Mouse (Mus musculus) adrenal gland, postnatal 4 days (tissue): Measurements from ENCODE around the gene Znrf1. TPM values are rescaled to one million over a fixed set of nuclear protein-coding genes. Genes with fewer than 3 reads are reported as not detected.
"Not testable (repeated sequence)": the region's sequence is repeated elsewhere in the genome, so short reads cannot be mapped to it uniquely, and the experiment has no call there.

ENCODE experiments used
- DNase-seq, 2 experiments: peaks; one replicate each; pipeline ENCODE4 v3.0.0; 2021 to 2022; ENCODE audit warnings: low spot score in 2 of 2, mixed read lengths in 2 of 2
- total RNA-seq, 2 experiments: library from RNA; stranded (reverse); gene quantifications; 2 replicates each; pipeline ENCODE4 v1.2.3; 2021

The Znrf1 gene
- total RNA-seq, 2 experiments from 2014 or later: 69.8 to 76.9 TPM

DNA sequence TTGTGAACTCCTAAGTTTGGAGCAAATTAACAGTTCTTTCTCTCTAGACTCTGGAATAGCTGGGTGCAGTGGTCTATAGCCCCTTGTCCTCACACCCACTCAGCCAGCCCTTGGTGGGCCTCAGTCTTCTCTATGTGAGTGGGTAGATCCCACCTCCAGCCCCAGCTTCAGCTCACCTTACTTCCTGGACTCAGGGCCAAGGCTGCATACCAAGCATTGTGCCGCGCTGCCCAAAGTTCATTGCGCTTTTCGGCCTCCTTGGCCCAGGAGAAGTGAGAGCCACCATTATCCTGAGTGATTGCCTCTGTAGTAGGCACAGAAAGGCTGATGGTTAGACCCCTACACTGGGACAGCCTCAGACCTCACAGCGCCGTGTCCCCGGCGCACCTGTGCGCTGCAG is 92.0 kb downstream of the Znrf1 start:
- no peak for DNase-seq

DNA sequence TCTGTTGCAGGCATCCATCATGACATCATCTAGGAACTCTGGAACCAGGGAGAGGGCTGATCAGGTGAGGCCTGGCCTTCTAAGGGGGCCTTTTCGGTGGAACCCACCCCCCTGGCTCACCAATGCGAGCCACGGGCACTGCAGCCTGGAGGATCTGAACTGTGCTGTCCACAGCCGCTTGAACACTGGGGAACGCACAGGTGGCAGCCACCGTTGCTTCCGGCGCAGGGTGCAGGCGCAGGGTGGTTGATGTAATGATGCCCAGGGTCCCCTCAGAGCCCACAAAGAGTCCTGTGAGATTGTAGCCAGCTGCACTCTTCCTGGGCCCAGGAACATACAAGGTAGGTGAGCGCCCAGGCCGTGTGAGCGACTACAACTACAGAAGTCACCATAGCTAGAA is 92.5 kb downstream of the Znrf1 start:
- DNase-seq: no peak

DNA sequence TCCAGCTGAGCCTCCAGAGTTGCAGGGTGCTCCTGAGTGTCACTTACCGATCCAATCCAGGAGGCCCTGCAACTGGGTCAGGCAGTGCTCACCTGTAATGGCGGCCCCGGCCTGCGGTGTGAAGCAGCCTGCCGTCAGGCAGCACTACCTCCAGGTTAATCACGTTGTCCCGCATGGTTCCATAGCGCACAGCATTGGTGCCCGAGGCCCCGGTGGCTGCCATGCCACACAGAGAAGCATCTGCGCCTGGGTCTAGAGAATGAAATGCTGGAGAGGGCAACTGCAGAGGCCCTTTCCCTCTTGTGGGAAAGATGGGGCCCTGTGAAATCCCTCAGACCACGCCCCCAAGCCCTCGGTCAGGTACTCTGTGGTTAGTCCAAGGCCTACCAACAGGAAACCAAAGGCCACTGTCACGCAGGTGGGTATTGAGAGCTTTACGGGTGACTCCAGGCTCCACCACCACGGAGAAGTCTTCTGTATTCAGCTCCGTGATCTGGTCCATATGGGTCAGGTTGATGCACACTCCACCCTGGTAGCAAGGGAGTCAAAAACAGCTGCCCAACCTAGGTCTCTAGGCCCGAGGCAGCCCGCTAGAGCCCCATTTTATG is 93.1 kb downstream of the Znrf1 start:
- no peak for DNase-seq

DNA sequence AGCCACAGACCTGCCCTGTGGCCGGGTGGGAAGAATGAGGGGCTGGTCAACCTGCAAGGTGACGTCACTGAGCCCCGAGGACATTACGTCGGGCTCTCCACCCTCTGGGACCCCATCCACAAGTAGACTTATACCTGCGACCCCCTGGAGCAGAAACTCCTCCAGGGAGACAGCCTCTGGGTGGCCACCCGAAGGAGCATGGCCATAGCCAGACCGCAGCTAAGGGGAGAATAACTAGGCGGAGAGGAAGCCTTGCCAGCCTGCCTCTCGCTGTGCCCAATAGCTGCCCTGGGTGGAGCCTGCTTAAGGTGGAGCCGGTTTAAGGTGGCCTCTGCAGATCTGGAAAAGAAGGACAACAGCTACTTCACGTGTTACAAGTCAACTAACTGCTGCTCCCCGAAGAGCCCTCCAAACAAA is 94.2 kb downstream of the Znrf1 start, which contains the start of gene Ldhd:
Gene Ldhd, minus strand, starts transcription at position 270 of the 417 bp plus-strand sequence.
- DNase-seq: peak in 1 of 2 experiments; percentile 37

DNA sequence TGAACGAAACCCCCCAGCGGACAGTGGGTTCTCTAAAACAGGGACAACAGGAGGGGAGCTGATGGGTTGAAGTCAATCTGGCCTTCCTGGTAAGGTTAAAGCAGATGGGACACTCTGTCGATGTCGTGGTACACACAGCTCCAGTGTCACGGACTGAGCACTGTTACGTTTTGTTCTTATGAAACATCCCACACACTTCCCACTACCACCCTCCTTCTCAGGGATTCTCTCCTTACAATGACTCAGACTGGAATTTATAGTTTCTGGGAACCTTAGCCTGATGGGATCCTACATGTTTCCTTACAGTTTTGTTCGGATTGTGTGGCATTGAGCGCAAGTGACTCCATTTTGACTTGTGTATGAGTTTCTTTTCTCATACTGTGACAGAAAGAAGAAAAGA is 95.7 kb downstream of the Znrf1 start:
- no peak for DNase-seq

DNA sequence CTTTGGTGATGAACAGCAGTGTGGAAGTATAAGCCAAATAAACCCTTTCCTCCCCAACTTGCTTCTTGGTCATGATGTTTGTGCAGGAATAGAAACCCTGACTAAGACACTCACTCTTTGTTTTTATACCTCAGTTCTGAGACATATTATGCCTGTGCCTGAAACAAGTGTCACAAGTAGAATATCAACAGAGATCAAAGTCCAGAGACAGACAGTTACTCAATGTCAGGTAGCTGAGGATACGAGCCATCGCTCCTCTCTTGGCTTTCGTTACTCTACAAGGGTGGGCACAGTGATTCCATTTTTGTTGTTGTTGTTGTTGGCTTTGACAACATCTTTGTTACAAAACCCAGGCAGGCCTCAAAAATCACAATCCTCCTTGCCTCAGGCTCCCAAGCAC is 97.1 kb downstream of the Znrf1 start:
- no peak for DNase-seq

DNA sequence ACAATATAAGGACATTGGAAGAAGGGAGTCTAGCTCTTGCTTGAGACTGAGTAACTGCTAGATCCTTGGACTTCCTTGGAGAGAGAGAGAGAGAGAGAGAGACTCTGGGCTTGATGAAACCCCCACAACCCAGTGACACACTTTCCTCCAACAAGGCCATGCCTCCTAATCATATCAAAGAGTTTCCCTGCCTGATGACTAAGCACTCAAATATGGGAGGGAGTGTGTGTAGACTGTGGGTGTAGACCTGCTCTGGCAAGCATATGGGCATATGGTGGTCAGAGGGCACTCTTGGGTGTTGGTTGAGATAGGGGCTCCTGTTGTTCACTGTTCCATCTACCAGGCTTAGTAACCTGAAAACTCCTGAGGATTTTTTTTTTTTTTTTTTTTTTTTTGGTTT is 102.2 kb downstream of the Znrf1 start:
- no peak for DNase-seq

DNA sequence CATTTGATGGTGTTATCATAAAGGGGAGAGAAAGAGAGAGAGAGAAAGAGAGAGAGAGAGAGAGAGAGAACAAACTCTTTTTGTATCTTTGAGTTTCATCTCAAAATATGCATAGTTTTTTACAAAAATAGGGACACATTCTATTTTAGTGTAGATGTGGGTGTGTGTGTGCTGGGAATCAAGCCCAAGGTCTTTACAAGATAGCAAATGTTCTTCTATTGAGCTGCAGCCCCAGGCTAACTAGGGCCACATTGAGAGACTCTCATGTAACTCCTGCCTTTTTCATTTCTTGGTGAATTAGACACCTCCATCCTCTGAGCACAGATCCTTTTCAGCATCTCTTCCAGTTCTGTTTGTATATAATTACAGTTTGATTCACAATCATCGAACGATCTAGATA is 105.2 kb downstream of the Znrf1 start:
- DNase-seq: no peak

DNA sequence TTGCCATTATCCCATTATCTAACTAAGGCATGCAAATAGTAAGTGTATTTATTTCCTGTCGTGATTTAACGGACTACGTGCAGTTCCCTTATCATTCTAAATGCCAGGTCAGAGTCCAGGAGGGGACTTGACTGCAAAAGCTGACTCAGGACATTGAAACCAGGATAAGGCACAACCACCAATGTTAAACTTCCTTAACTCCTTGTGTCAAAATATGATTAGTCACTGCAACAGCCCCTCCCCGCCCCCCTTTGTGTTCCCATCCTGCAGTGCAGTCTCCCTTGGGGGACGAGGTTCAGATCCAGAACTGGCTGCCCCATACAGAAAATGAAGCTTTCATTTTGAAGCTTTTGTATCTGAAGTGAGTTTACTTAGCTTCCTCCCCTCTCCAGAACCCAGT is 106.6 kb downstream of the Znrf1 start:
- DNase-seq: no peak

DNA sequence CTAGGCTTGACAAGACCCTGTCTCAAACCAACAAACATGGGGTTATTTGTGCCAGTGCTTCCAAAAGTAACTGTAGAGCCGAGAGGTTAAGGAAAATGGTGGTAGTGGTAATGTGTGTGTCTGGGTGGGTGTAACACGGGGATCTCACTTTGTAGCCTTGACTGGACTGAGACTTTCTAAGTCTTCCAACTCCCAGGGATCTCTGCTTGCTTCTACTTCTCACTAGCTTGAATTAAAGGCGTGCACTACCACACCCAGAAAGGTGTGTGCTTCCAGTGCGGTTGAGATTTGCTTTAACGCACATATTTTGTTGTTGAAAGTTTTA is 107.0 kb downstream of the Znrf1 start:
- DNase-seq: no peak

DNA sequence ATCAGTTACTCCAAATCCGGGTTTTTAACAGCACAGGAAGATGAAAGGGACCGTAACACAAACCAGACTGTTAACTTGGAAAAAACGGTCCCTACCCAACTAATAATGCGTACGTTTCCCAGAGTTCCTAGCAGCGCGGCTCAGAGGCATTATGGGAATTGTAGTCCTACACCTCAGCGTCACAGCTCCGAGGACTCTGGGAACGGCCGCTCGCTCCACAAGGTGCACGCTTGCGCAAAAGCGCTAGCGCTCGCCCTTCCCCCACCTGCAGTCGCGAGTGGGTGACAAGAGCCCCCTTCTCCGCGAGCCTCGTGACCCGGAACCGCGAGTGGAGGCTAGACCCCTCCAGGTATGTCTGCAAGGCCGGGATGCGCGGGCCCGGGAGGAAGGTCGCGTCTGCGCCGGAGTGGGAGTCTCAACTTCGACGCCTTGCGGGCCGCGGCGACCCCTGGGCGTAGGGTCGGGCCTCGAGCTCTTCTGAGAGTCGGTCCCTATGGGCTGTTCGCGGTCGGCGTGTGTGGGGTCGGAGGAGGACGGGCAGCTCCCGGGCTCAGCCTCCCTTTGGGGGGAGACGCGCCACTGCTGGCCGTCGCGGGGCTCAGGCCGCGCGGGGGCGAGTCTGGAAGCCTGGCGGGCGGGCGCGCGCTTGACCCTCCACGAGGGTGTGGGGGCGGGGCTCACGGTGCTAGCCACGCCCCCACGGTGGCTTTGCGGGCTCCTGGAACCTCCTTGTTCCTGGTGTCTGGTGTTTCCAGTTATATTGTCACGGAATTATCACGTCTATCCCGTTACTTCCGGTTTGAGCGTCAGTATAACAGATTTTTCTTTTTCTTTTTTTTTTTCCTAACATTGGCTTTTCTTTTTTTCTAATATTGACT is 107.6 kb downstream of the Znrf1 start, which contains the start of gene Zfp1:
Gene Zfp1, plus strand, starts transcription at position 138 of the 878 bp plus-strand sequence.
- DNase-seq: peak; percentile 78 to 80

DNA sequence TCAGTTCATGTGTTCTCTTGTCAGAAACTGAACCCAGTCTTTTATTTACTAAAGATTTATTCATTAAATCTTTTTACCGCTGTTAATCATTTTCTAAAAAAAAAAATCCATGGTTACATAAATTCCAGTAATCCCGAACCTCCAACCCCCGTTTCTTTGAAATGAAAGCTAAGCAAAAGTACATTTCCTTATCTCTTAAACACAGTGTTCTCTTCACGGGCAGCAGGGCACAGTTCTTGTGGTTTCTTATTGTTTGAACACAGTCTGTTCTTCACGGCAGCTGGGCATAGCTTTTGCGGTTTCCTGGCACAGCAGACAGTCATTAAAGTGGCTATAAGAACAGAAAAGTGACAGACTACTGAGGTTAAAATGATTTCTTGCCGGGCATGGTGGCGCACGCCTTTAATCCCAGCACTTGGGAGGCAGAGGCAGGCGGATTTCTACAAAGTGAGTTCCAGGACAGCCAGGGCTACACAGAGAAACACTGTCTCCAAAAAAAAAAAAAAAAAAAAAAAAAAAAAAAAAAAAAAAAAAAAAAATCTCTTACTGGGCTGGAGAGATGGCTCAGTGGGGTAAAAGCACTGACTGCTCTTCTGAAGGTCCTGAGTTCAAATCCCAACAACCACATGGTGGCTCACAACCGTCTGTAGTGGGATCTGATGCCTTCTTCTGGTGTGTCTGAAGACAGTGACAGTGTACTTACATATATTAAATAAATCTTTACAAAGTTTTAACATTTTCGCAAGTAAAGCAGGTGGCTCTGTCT is 108.6 kb downstream of the Znrf1 start:
- DNase-seq: not testable (repeated sequence)

DNA sequence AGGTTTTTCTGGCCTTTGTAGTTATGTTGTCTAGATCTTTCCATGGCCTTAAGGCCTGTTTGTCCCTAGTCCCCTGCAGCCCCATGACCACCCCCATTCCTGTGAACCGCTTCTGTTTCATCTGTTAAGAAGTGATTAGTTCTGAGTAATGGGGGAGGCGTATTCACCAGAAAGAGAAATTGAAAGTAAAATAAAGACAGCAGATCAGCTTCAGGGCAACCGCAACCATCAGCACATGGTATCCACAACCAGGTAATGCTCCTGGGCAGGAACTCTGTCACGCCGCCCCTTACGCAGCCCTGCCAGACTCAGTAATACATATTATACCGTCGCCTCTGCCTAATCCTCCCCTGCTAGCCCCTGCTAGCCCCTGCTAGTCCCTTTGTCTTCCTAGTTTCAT is 109.8 kb downstream of the Znrf1 start:
- DNase-seq: no peak

DNA sequence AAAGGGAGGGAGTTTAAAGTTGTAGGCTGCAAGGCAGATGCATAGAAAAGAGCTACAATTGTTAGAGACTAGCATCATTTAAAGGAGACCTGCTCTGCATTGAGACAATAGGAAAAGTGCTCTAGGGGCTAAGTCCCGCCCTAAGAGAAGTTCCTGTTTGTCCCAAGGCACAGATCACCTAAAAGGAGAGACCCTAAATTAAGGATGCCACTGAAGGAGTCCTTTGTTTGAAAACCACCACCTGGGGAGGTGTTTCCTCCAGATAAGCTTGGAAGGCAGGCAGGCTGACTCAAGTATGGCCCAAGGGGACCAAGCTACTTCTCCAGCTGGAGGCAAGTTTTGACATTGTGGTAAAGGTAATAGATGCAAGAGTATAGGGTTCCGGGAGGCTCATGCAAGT is 112.9 kb downstream of the Znrf1 start:
- DNase-seq: no peak

DNA sequence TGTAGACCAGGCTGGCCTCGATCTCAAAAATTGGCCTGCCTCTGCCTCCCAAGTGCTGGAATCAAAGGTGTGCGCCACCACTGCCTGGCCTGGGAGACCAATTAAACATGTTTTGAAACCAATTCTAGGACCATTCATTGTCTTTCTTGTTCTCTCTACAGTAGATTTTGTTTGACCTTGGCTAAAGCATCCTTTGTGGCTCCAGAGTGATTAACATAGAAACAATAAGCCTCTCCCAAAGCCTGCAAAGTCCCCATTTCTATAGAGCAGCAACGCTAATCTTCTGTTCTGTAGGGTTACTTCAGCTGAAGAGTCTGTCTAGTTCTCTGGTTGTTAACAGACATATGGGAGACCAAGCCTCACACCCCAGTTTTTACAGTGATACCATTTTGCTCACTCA is 114.8 kb downstream of the Znrf1 start:
- DNase-seq: no peak

DNA sequence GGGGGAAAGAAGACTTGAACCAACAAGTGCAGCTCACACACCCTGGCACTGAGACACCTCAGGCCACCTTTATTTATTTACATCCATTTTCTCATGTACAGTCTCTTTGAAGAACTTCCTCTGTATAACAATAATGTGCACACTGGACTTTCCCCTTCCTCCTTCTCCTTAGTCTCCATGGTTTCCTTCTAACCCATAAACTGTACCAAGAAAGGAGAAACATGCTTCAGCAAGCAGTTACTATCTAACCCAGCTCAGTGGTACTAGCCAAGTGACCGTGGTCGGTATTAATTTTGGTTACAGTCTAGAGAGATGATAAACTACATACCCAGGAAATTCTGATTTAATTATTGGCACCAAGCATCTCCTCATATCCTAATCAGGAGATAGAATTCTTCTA is 117.6 kb downstream of the Znrf1 start:
- no peak for DNase-seq

DNA sequence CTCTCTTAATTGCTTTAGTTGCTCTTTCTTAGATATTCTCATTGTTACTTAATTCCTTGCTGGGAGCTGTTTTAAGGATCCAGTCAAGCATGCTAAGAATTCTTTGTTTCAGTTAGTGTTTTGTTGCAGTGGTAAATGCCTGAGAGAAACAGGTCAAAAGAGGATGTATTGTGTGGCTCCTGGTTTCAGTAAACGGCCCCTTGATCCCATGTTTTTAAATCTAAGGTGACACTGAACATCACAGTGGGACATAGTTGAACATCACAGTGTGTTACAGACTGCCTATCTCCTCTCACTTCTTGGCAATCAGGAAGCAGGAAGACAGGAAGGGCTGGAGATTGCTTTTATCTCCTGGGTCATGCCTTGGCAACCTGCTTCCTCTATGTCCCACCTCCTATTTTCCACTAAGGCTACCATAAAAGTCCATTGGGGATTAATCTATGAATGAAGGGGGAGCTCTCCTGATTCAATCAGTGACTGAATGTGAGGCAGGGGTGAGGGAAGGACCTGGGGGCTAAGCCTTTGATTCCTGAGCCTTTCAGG is 121.5 kb downstream of the Znrf1 start:
- DNase-seq: no peak

DNA sequence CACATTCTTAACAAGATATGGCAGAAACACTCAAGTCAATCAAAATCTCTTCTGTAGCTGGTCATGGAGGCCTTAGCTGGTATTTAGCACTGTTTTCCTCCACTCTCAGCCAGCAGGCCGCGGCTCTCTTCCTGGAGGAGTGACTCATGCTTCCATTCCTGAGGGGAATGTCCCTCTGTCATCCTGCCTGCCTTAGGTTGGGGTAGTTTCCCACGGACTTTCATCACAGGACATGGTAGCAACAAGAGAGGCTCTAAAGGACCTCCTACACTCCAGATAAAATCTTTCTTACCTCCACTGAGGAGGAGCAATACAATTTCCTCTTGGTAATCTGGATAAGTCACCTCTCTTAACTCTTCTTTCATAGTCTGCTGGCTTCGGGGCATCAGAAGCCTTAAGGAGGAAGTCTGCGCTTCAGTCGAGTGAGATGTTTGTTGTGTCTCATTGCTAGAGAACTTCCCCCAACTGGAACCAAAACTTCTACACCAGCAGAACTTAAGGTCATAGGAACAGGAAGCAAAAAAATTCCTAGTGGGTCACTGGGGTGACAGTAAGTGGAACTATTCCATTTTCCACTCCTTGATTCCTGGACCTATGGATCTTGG is 123.0 kb downstream of the Znrf1 start:
- no peak for DNase-seq

DNA sequence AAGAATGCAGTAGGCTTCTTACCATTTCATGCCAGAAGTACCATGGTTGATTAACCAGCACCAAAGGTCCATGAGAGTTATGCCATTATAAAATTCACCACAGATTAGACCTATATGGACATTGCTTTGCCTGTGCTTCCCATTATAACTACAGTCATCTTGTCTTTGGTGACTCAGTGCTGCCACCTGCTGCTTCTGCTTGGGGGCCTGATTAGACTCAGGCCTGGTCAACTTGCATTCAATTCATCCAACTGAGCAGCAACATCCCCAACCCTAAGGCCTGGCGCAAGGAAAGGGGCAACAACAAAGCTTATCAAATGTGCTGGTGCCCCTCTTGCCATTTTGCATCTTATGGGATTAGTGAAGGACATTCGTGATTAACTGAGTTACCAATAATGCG is 126.6 kb downstream of the Znrf1 start:
- peak; percentile 38 to 73 for DNase-seq

DNA sequence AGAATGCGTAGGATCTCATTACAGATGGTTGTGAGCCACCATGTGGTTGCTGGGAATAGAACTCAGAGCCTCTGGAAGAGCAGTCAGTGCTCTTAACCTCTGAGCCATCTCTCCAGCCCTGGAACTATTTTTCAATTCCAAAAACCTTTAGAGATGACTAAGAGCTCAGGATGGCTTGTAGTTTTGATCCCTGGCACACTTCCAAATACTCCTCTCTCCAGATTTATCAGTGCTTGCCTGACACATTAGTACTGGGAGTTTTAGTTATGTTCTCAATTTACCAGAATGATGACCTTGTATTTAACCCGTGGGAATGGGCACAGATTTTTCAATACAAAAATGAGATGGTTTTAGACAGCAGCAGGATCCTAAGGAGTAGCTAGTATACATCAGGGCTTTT is 130.9 kb downstream of the Znrf1 start:
- no peak for DNase-seq
